Comparison of ENCODE assay signal across 9 mouse cellular contexts in the genomic region with DNA sequence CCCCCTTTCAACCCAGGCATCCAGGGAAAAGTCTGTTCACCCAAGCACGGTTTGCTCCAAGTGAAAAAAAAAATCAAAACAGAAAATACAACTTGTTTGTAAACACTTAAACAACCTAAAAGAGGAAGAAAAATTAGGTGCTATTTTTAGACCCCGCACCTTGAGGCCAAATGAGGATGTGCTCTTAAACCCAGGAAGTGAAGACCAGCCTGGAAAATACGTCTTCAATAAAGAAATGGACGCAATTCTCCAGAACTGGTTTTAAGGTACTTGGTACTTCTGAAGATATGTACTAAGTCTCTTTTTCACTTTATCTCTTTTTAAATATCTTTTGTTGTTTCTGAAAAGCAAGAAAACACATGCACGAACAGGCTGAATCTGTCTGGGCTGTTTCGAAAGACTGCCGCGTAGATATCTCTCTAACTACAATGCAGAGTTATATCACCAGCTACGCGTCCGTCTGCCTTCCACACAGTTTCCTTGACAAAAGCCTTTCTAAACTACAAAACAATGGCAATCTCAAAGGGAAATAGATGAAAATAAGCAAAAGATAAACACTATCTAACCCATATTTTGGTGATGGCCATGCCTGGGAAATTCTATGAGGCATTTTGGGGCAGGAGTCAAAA. TPM values are rescaled to one million over a fixed set of nuclear protein-coding genes. Genes with fewer than 3 reads are reported as not detected.
DNase-seq lines count a peak whose midpoint lies in the region; ATAC-seq and TF ChIP-seq lines count a peak whose summit lies in the region.
"Had no signal": no experiment of that assay in that cellular context is flagged by ENCODE, and none has a peak within 500 bp of the region (broad histone marks: within the 10 kb centered on the region; RNA-seq: fewer than 3 reads in every experiment).

No protein-coding gene starts in this region.

- no peak for TF ChIP-seq POLR2A in lung, adult 2 months (IDR thresholded peaks at IDR 0.05; ENCODE audit: borderline replicate concordance, extremely low read depth, low read depth, low read length)
- no peak for TF ChIP-seq POLR2A in limb, embryonic 14.5 days (IDR thresholded peaks at IDR 0.05; ENCODE audit: borderline replicate concordance, extremely low read depth, insufficient read depth, insufficient read length)

- no peak for TF ChIP-seq CTCF in lung, adult 2 months (IDR thresholded peaks at IDR 0.05; ENCODE audit: insufficient read depth, low read length)

- H3K4me3 ChIP-seq in lung, adult 2 months (replicated peaks; ENCODE audit: extremely low read depth, low read depth, low read length): peak overlapping the region; percentile 34
- H3K4me3 ChIP-seq in heart, embryonic 14.5 days (ENCODE audit: control insufficient read depth in 1 of 2, insufficient read depth in 1 of 2, low read depth in 1 of 2, low read length in 2 of 2): peak overlapping the region; percentile 23 to 35
- H3K4me3 ChIP-seq in limb, embryonic 14.5 days (replicated peaks; ENCODE audit: low read length): peak overlapping the region; percentile 18
- H3K4me3 ChIP-seq in neural tube, embryonic 15.5 days (replicated peaks): no peak overlapping the region; the same call in 1 of the 2 replicates
- H3K4me3 ChIP-seq: forebrain, embryonic 12.5 days; myocyte had no signal

- H3K4me1 ChIP-seq in lung, adult 2 months (ENCODE audit: control insufficient read depth, insufficient read depth, low read length): peaks cover 27% of the 10 kb centered on the region
- peaks cover 3 to 18% of the 10 kb centered on the region in 2 experiments for H3K4me1 ChIP-seq in heart, embryonic 14.5 days (ENCODE audit: control insufficient read depth in 2 of 2, insufficient read depth in 2 of 2, low read length in 2 of 2)
- H3K4me1 ChIP-seq in limb, embryonic 14.5 days (ENCODE audit: control insufficient read depth, insufficient read depth, low read length): no peaks in the 10 kb centered on the region
- peaks cover 11% of the 10 kb centered on the region for H3K4me1 ChIP-seq in neural tube, embryonic 15.5 days

- no peaks in the 10 kb centered on the region for H3K9me3 ChIP-seq in heart, embryonic 14.5 days (ENCODE audit: control insufficient read depth, low read length)
- H3K9me3 ChIP-seq in limb, embryonic 14.5 days (ENCODE audit: control insufficient read depth, low read length): no peaks in the 10 kb centered on the region
- H3K9me3 ChIP-seq in neural tube, embryonic 15.5 days (replicated peaks): no peaks in the 10 kb centered on the region
- H3K9me3 ChIP-seq: forebrain, embryonic 12.5 days had no signal

- WGBS in lung, adult 2 months: 38% methylated on average over 11 of the region's 11 CpGs
- 47% methylated on average over 11 of the region's 11 CpGs for WGBS in heart, embryonic 14.5 days
- 71% methylated on average over 11 of the region's 11 CpGs for WGBS in limb, embryonic 14.5 days
- 55% methylated on average over 11 of the region's 11 CpGs for WGBS in neural tube, embryonic 15.5 days

- no peak for ATAC-seq in heart, embryonic 14.5 days (ENCODE audit: insufficient number of reproducible peaks, insufficient read depth, low FRiP score, low read depth)
- no peak for ATAC-seq in limb, embryonic 14.5 days (ENCODE audit: low FRiP score, low read depth)
- ATAC-seq in neural tube, embryonic 15.5 days (ENCODE audit: low FRiP score): no peak

- H3K4me2 ChIP-seq in heart, embryonic 14.5 days (ENCODE audit: low read length): peak overlapping the region; percentile 56
- H3K4me2 ChIP-seq in limb, embryonic 14.5 days (replicated peaks; ENCODE audit: low read depth, low read length, severe bottlenecking): peak overlapping the region; percentile 43
- H3K4me2 ChIP-seq in neural tube, embryonic 15.5 days: peak overlapping the region; percentile 47

- DNase-seq in lung, adult 2 months: no peak
- DNase-seq in lung, postnatal 25 days (ENCODE audit: low spot score): no peak
- DNase-seq in limb, embryonic 14.5 days (ENCODE audit: low spot score): no peak
- DNase-seq in adipocyte (ENCODE audit: low spot score): no peak
- DNase-seq in left cerebral cortex, adult 18-20 months (ENCODE audit: low spot score in 2 of 2): no peak

- H3K27me3 ChIP-seq in heart, embryonic 14.5 days (ENCODE audit: control insufficient read depth, insufficient read depth, low read length): no peaks in the 10 kb centered on the region
- H3K27me3 ChIP-seq in limb, embryonic 14.5 days (ENCODE audit: control insufficient read depth, insufficient read depth, low read length): no peaks in the 10 kb centered on the region
- H3K27me3 ChIP-seq in neural tube, embryonic 15.5 days (replicated peaks): no peaks in the 10 kb centered on the region
- H3K27me3 ChIP-seq: forebrain, embryonic 12.5 days had no signal

- H3K9ac ChIP-seq in heart, embryonic 14.5 days (ENCODE audit: low read length): no peak overlapping the region
- no peak overlapping the region for H3K9ac ChIP-seq in limb, embryonic 14.5 days (ENCODE audit: low read depth, low read length, severe bottlenecking)
- no peak overlapping the region for H3K9ac ChIP-seq in neural tube, embryonic 15.5 days (replicated peaks)
- H3K9ac ChIP-seq: forebrain, embryonic 12.5 days had no signal

- H3K27ac ChIP-seq in heart, embryonic 14.5 days (replicated peaks in 1 of 2; ENCODE audit: control insufficient read depth in 1 of 2, insufficient read depth in 1 of 2, low read depth in 2 of 2, low read length in 2 of 2): peak overlapping the region; percentile 62 to 63; a peak in 3 of 4 replicates
- H3K27ac ChIP-seq in limb, embryonic 14.5 days (replicated peaks; ENCODE audit: low read depth, low read length): 0 out of 2 replicates have a peak overlapping the region, but pooled peaks have one; percentile 2
- no peak overlapping the region for H3K27ac ChIP-seq in neural tube, embryonic 15.5 days (replicated peaks)
- H3K27ac ChIP-seq: forebrain, embryonic 12.5 days had no signal

- no peaks in the 10 kb centered on the region for H3K36me3 ChIP-seq in heart, embryonic 14.5 days (ENCODE audit: control insufficient read depth, insufficient read depth, low read length)
- no peaks in the 10 kb centered on the region for H3K36me3 ChIP-seq in limb, embryonic 14.5 days (ENCODE audit: control insufficient read depth, insufficient read depth, low read length)
- no peaks in the 10 kb centered on the region for H3K36me3 ChIP-seq in neural tube, embryonic 15.5 days
- H3K36me3 ChIP-seq: forebrain, embryonic 12.5 days had no signal

RNA-seq across cellular contexts. Expression of gene Calcrl, which starts 37.7 kb away (rescaled TPM):
- 128 and 192 TPM in 2 replicates for polyA plus RNA-seq in lung, adult 2 months (2012; rRNA removed)
- 44.6 and 55.3 TPM in 2 replicates for polyA plus RNA-seq in heart, embryonic 14.5 days (2014; fragmentation: Nextera tagmentation; extraction: Ambion mirVana)
- polyA plus RNA-seq in limb, embryonic 14.5 days (2012; rRNA removed): 6.4 and 6.5 TPM in 2 replicates
- 18.2 and 21.0 TPM in 2 replicates for polyA plus RNA-seq in limb, embryonic 14.5 days (2014; fragmentation: Nextera tagmentation; extraction: Ambion mirVana)
- polyA plus RNA-seq in neural tube, embryonic 15.5 days (2015; fragmentation: Nextera tagmentation; extraction: Ambion mirVana): 23.2 and 26.9 TPM in 2 replicates
- total RNA-seq in left cerebral cortex, adult 18-20 months (2021): 1 to 10 TPM; 3.7 to 5.9 TPM
